Mouse (Mus musculus) left cerebral cortex, postnatal 10 days (tissue): ENCODE measurements around the gene Gpr182. TPM values are rescaled to one million over a fixed set of nuclear protein-coding genes. Genes with fewer than 3 reads are reported as not detected.

Experiments
- DNase-seq, 2 experiments: peaks; one replicate each; pipeline ENCODE4 v3.0.0; 2021 to 2022; ENCODE audit warnings: low spot score in 2 of 2, mixed read lengths in 1 of 2; ENCODE audit errors: extremely low spot score in 1 of 2
- intact Hi-C: fragments of 180-260 bp; cut with DNase I; formaldehyde crosslinking; loops from one replicate; pipeline ENCODE4 v1.15.1; 2025
- total RNA-seq, 2 experiments: library from RNA; stranded (reverse); gene quantifications; 2 replicates each; pipeline ENCODE4 v1.2.3; 2021

Gpr182 gene
- total RNA-seq, 2 experiments from 2014 or later: 1.3 to 1.6 TPM

DNA sequence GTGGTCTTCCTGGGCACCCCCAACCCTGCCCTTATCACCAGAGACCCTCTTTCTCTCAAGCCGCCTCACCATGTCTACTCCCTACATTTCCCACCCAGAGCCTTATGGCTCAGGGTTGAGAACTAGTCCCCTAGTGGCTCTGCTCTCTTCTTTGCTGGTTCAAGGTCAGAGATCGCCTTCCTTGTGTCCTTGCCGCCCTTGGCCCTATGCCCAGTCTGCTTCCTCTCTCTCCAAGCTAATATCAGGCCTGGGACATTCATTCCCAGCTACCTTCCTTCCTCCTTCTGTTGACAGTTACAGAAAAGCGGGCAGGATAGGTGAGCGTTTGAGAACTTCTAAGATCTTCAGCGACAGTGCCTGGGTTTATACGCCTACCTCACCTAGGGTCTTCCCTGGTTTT, 43.8 kb downstream of the Gpr182 start:
- intact Hi-C loops: no loop called here
- DNase-seq: no peak

DNA sequence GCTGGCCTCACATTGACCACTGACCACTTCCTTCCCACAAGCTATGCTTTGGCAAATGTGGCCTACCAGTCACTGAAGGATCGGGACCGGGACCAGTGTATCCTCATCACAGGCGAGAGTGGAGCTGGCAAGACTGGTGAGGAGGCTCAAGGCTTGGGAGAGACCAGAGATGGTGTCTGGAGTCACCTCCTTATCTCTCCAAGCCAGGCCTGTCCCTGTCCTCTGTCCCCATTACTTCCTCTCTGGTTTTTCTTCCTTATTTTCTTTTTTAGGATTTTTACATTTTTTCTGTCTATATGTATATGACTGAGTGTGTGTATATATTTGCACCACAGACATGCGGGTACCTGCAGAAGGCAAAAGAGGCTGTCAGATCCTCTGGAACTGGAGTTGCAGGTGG, 45.7 kb downstream of the Gpr182 start:
- no peak for DNase-seq
- intact Hi-C loops: no loop called here

DNA sequence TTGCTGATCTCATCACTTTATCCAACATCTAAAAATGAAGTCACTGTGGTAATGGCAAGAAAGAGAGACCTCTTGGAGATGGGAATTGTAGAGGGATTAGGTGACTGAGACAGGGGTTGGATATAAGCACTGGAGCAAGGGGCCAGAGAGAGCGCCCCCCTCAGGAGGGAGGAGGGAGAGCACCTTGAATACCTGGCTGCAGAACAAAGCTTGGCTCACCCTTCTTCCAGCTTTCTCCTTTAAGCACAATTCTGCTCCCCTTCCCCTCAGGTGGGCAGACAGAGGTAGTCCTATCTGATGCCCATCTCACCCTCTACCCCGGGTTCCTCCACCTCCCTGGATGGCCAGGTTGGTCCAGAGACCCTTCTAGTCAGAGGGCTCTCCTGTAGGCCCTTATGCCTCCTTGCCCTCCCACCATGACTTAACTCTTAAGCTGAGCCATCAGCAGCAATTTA, 46.7 kb downstream of the Gpr182 start, which contains the start of gene Myo1a:
Gene Myo1a, plus strand, starts transcription at position 405 of the 455 bp plus-strand sequence.
- intact Hi-C loops: no loop called here
- DNase-seq: no peak

DNA sequence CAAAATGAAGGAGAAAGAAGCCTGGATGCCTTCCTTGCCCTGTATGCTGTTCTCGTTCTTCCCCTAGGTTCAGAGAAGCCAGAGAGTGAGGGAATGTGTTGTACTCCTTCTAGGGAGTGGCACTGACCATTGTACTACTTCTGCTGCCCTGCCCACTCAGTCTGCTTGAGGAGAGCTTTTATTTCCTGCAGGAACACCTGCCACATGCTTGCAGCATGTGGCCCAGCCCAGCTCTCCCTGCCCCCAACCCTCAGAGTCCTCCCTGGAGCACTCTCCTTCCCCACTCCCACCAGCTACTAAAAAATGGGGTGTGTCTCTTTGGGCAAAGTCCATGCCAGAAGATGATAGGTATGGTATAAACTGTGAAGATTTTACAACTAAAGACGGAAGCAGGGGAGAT, 47.2 kb downstream of the Gpr182 start:
- intact Hi-C loops: no loop called here
- no peak for DNase-seq

DNA sequence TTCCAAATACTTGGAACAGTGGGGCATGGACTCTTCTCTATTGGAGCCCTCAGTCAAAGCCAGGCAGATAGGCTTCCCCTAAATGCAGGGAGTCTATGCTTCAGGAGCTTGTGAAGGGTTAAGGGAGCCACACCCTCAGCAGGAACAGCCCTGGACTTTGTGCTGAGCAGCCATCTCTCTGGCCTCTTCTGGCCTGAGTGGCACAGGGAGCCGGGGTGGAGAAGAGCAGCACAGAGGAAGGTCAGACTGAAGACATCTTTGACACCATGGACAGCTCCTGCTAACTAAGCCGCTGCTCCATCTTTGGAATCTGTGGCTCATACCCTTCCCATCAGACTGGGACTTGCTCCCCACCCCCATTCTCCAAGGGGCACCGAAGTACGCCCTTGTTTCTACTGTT, 48.2 kb downstream of the Gpr182 start:
- intact Hi-C loops: no loop called here
- DNase-seq: no peak

DNA sequence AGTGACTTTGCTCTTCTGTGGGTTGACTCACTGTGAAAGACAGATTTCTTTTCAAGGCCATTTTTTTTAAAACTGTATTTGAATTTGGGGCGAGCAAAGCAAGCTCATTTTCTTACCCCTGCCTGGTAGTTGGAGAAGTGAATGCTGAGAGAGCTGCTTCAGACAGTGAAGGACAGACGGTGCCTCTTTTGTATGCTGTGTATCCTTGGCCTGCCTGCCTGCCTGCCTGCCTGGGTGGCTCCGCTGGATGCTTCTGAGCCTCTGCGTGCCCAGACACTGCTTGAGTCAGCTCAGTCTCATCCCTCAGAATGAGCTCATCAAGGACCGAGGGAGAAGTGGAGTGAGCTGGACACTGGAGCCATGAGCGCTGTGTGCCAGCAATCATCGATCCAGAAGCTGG, 52.6 kb downstream of the Gpr182 start:
- intact Hi-C loops: loop anchor here (5.0 kb wide), 1 partner anchor 33 kb away; no protein-coding TSS in a partner anchor
- DNase-seq: no peak

Other genes with a start within 250 kb of the Gpr182 start
- gene Ndufa4l2, start 236.8 kb downstream of the Gpr182 start, total RNA-seq: 1 to 10 TPM; 6.0 to 7.0 TPM
- gene Shmt2, start 229.3 kb downstream of the Gpr182 start, total RNA-seq: 10 to 100 TPM; 28.3 to 32.8 TPM
- gene Nxph4, start 217.2 kb downstream of the Gpr182 start, total RNA-seq: 1 to 10 TPM; 5.8 to 8.5 TPM
- 100 to 1,000 TPM; 264 to 283 TPM for gene Lrp1, start 130.6 kb downstream of the Gpr182 start, total RNA-seq
- gene Stat6, start 108.7 kb downstream of the Gpr182 start, total RNA-seq: 10 to 100 TPM in 1 of 2 experiments, 1 to 10 TPM in 1; 9.4 to 10.2 TPM
- 1 to 10 TPM; 3.4 to 4.4 TPM for gene Nemp1, start 84.8 kb downstream of the Gpr182 start, total RNA-seq
- gene Nab2, start 83.2 kb downstream of the Gpr182 start, total RNA-seq: 10 to 100 TPM; 28.5 to 32.1 TPM
- gene Myo1a, start 46.6 kb downstream of the Gpr182 start, total RNA-seq: under 1 TPM; 0.28 TPM
- 10 to 100 TPM; 14.5 to 17.8 TPM for gene Tac2, start 27.3 kb downstream of the Gpr182 start, total RNA-seq
- gene Zbtb39, start 12.2 kb downstream of the Gpr182 start, total RNA-seq: 1 to 10 TPM; 8.8 to 10.0 TPM
- gene Rdh1, start 8.0 kb upstream of the Gpr182 start, total RNA-seq: under 1 TPM; 0.19 to 0.28 TPM
- gene Rdh16f1, start 8.1 kb upstream of the Gpr182 start, total RNA-seq: under 1 TPM in 1 of 2 experiments, not detected in 1; 0.24 TPM
- under 1 TPM; 0.47 to 0.66 TPM for gene Rdh9, start 24.7 kb upstream of the Gpr182 start, total RNA-seq
- gene Rdh16, start 49.4 kb upstream of the Gpr182 start, total RNA-seq: under 1 TPM; 0.21 to 0.39 TPM
- not detected for gene Rdh19, start 98.2 kb upstream of the Gpr182 start, total RNA-seq
- not detected for gene Rdh16f2, start 114.7 kb upstream of the Gpr182 start, total RNA-seq
- not detected for gene Rdh7, start 137.1 kb upstream of the Gpr182 start, total RNA-seq
- gene Sdr9c7, start 146.8 kb upstream of the Gpr182 start, total RNA-seq: not detected